In the genomic region with DNA sequence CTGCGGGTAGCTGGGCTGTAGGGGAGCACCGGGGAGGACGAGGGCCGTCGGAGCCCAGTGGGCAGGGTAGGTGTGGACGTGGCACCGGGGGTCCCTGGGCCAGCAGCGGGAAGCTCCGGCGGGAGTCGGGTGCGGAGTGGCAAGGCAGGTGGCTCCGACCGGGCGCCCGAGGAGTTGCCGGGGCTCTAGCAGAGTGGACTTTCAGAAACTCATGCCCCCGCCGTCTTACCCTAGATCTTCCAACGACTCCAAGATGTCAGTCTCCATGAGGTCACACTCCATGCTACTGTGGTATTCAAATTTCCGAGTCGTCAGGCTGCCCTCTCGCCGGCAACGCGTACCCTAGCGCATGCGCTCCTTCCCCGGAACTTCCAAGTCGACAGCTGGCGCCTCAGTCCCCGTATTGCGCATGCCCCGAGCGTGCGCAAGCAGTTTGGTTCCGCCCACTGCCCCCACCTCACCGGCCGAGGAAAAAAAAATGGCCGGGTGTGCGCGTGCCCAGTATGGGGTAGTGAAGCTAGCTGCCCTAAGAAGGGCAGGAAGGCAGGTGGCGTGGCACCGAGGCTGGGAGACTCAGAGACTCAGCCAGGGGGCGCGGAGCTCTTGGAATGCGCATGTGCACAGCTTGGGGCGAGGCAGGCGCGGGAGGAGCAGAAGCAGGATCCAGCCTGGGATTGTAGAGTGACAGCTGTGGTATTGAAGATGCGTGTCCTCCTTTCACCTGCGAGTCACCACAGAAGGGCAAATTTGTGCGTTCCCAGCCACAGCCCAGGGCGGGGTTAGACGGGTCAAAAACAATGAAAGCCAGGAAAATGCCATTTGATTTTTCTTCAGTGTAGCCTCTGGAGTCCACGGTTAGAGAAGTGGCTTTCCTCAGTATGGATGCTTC, we compare ENCODE assay signal across 8 mouse cellular contexts. TPM values are rescaled to one million over a fixed set of nuclear protein-coding genes. Genes with fewer than 3 reads are reported as not detected.
DNase-seq lines count a peak whose midpoint lies in the region; ATAC-seq and TF ChIP-seq lines count a peak whose summit lies in the region.

A gene (minus strand): TSS at position 435 of the 889 bp plus-strand sequence.

- H3K27ac ChIP-seq in MEL (ENCODE audit: control insufficient read depth, low read depth, low read length) = peak within 1 kb of the TSS; percentile 50
- no peak within 1 kb of the TSS for H3K27ac ChIP-seq in cerebellum, adult 2 months (ENCODE audit: insufficient read depth, low read length)
- H3K27ac ChIP-seq in forebrain, postnatal 0 days (ENCODE audit: low read depth, low read length) = no peak within 1 kb of the TSS; the same call in 1 of the 2 replicates
- peak within 1 kb of the TSS; percentile 57 for H3K27ac ChIP-seq in lung, embryonic 15.5 days

- peaks cover 5 to 9% of the 10 kb centered on the region in 2 experiments; a peak in 3 of 4 replicates for H3K4me1 ChIP-seq in MEL (ENCODE audit: control insufficient read depth in 1 of 2, insufficient read depth in 2 of 2, low read length in 2 of 2)
- H3K4me1 ChIP-seq in cerebellum, adult 2 months (ENCODE audit: control insufficient read depth, insufficient read depth, low read length) = peaks cover 3% of the 10 kb centered on the region; the same call in 1 of the 2 replicates
- no peaks in the 10 kb centered on the region for H3K4me1 ChIP-seq in forebrain, postnatal 0 days (ENCODE audit: insufficient read depth)
- peaks cover 10% of the 10 kb centered on the region; the same call in 1 of the 2 replicates for H3K4me1 ChIP-seq in lung, embryonic 15.5 days

- peak; percentile 98 for DNase-seq in MEL (ENCODE audit: low read depth, low spot score)
- DNase-seq in cerebellum, adult 2 months = peak; percentile 98
- DNase-seq in forebrain, postnatal 0 days = peak; percentile 100
- DNase-seq in heart, postnatal 4 days = peak; percentile 99
- peak; percentile 97 to 98 for DNase-seq in layer of hippocampus, adult 8-10 months (ENCODE audit: low spot score in 2 of 2)
- peak; percentile 96 for DNase-seq in ovary, adult 18-20 months (ENCODE audit: low spot score)
- peak; percentile 99 for DNase-seq in thymus, postnatal 0 days (ENCODE audit: low spot score)

- H3K4me2 ChIP-seq in forebrain, postnatal 0 days (ENCODE audit: low read depth) = peak within 1 kb of the TSS; percentile 58
- H3K4me2 ChIP-seq in lung, embryonic 15.5 days = peak within 1 kb of the TSS; percentile 83

- H3K36me3 ChIP-seq in MEL (ENCODE audit: control insufficient read depth in 1 of 2, insufficient read depth in 2 of 2, low read length in 2 of 2) = peaks cover 8 to 19% of the 10 kb centered on the region in 2 experiments
- H3K36me3 ChIP-seq in forebrain, postnatal 0 days (ENCODE audit: insufficient read depth) = peaks cover 2% of the 10 kb centered on the region
- H3K36me3 ChIP-seq in lung, embryonic 15.5 days = 0 out of 2 replicates have a peak, but pooled peaks cover 3% of the 10 kb centered on the region

- peaks cover 32% of the 10 kb centered on the region for H3K79me2 ChIP-seq in MEL (ENCODE audit: control insufficient read depth, insufficient read depth, low read length, poor library complexity)

- peak in 2 of 3 experiments; percentile 38; a peak in 3 of 6 replicates for TF ChIP-seq CTCF in MEL (IDR thresholded peaks at IDR 0.05 in 2 of 3, conservative IDR thresholded peaks at IDR 0.05 in 1 of 3; ENCODE audit: control insufficient read depth in 1 of 3, insufficient read depth in 1 of 3, low read depth in 2 of 3, low read length in 3 of 3, poor library complexity in 1 of 3, severe bottlenecking in 1 of 3)
- TF ChIP-seq CTCF in cerebellum, adult 2 months (IDR thresholded peaks at IDR 0.05; ENCODE audit: borderline replicate concordance, insufficient read depth, low read depth, low read length) = peak; percentile 55; the same call in 1 of the 2 replicates
- peak; percentile 91 for TF ChIP-seq CTCF in forebrain, postnatal 0 days (IDR thresholded peaks at IDR 0.05; ENCODE audit: low read depth)

- H3K9ac ChIP-seq in MEL (ENCODE audit: control insufficient read depth, low read depth, low read length, poor library complexity, severe bottlenecking) = peak within 1 kb of the TSS; percentile 86
- peak within 1 kb of the TSS; percentile 66 for H3K9ac ChIP-seq in forebrain, postnatal 0 days
- peak within 1 kb of the TSS; percentile 85 for H3K9ac ChIP-seq in lung, embryonic 15.5 days

- peak; percentile 76 to 91 for TF ChIP-seq POLR2A in MEL (IDR thresholded peaks at IDR 0.05; ENCODE audit: control insufficient read depth in 1 of 2, insufficient read depth in 1 of 2, low read depth in 1 of 2, low read length in 2 of 2, poor library complexity in 1 of 2)
- peak; percentile 82 for TF ChIP-seq POLR2A in cerebellum, adult 2 months (IDR thresholded peaks at IDR 0.05; ENCODE audit: borderline replicate concordance, insufficient read depth, low read length)

- WGBS in cerebellum, adult 2 months = under 1% methylated on average over 56 of the region's 56 CpGs
- under 1% methylated on average over 56 of the region's 56 CpGs for WGBS in forebrain, postnatal 0 days
- under 1% methylated on average over 56 of the region's 56 CpGs for WGBS in lung, embryonic 15.5 days

- TF ChIP-seq RAD21 in MEL (IDR thresholded peaks at IDR 0.05; ENCODE audit: low read depth, low read length) = no peak

- no peaks in the 10 kb centered on the region for H3K27me3 ChIP-seq in MEL (ENCODE audit: control insufficient read depth in 1 of 2, insufficient read depth in 2 of 2, low read length in 2 of 2)
- no peaks in the 10 kb centered on the region for H3K27me3 ChIP-seq in cerebellum, adult 2 months (ENCODE audit: control insufficient read depth, insufficient read depth, low read length)
- H3K27me3 ChIP-seq in forebrain, postnatal 0 days (ENCODE audit: insufficient read depth, low read length) = no peaks in the 10 kb centered on the region
- no peaks in the 10 kb centered on the region for H3K27me3 ChIP-seq in lung, embryonic 15.5 days

- TF ChIP-seq EP300 in MEL (IDR thresholded peaks at IDR 0.05; ENCODE audit: low read depth in 1 of 2, low read length in 2 of 2) = no peak

- peak within 1 kb of the TSS; percentile 76 to 90 for H3K4me3 ChIP-seq in MEL (ENCODE audit: control insufficient read depth in 1 of 2, insufficient read depth in 1 of 2, low read depth in 2 of 2, low read length in 2 of 2)
- peak within 1 kb of the TSS; percentile 85 for H3K4me3 ChIP-seq in cerebellum, adult 2 months (replicated peaks; ENCODE audit: insufficient read depth, low read depth, low read length)
- peak within 1 kb of the TSS; percentile 58 for H3K4me3 ChIP-seq in forebrain, postnatal 0 days (ENCODE audit: low read depth, low read length)
- H3K4me3 ChIP-seq in lung, embryonic 15.5 days = peak within 1 kb of the TSS; percentile 93

- no peaks in the 10 kb centered on the region for H3K9me3 ChIP-seq in MEL (replicated peaks; ENCODE audit: insufficient read depth, low read length)
- no peaks in the 10 kb centered on the region for H3K9me3 ChIP-seq in forebrain, postnatal 0 days (ENCODE audit: low read length)
- no peaks in the 10 kb centered on the region for H3K9me3 ChIP-seq in lung, embryonic 15.5 days

- peak; percentile 99 for ATAC-seq in forebrain, postnatal 0 days
- peak; percentile 99 for ATAC-seq in lung, embryonic 15.5 days (ENCODE audit: borderline replicate concordance, extremely low read depth, low FRiP score, low TSS enrichment)

TF ChIP-seq in MEL, 35 proteins besides CTCF, POLR2A, EP300 and RAD21 (continues in another document):
- no peak for TF ChIP-seq CHD1 (IDR thresholded peaks at IDR 0.05; ENCODE audit: low read depth, low read length)
- TF ChIP-seq HCFC1 (IDR thresholded peaks at IDR 0.05; ENCODE audit: low read depth, low read length) = peak; percentile 95
- peak; percentile 34; the same call in 1 of the 2 replicates for TF ChIP-seq USF1 (IDR thresholded peaks at IDR 0.05; ENCODE audit: low read depth, low read length)
- TF ChIP-seq TAL1 (IDR thresholded peaks at IDR 0.05; ENCODE audit: low read length) = no peak
- peak; percentile 48; the same call in 1 of the 2 replicates for TF ChIP-seq TCF12 (IDR thresholded peaks at IDR 0.05; ENCODE audit: low read depth, low read length)
- TF ChIP-seq MAZ (IDR thresholded peaks at IDR 0.05; ENCODE audit: low read depth, low read length) = peak; percentile 100
- TF ChIP-seq USF2 (IDR thresholded peaks at IDR 0.05; ENCODE audit: borderline replicate concordance in 1 of 2, insufficient read depth in 1 of 2, low read depth in 1 of 2, low read length in 2 of 2) = no peak
- TF ChIP-seq NRF1 (IDR thresholded peaks at IDR 0.05; ENCODE audit: insufficient read depth, low read depth, low read length, poor library complexity, severe bottlenecking) = peak; percentile 96
- TF ChIP-seq UBTF (IDR thresholded peaks at IDR 0.05; ENCODE audit: borderline replicate concordance, insufficient read depth, low read depth, low read length) = no peak
- TF ChIP-seq E2F4 (IDR thresholded peaks at IDR 0.05; ENCODE audit: borderline replicate concordance, low read depth, low read length) = no peak
- TF ChIP-seq ZC3H11A (IDR thresholded peaks at IDR 0.05; ENCODE audit: low read depth, low read length) = no peak
- TF ChIP-seq MAX (IDR thresholded peaks at IDR 0.05; ENCODE audit: low read length) = peak; percentile 64; the same call in 1 of the 2 replicates
- peak; percentile 60; the same call in 1 of the 2 replicates for TF ChIP-seq ETS1 (IDR thresholded peaks at IDR 0.05; ENCODE audit: low read depth, low read length)
- no peak for TF ChIP-seq MAFK (IDR thresholded peaks at IDR 0.05; ENCODE audit: borderline replicate concordance, low read depth, low read length)
- TF ChIP-seq RCOR1 (IDR thresholded peaks at IDR 0.05; ENCODE audit: low read depth, low read length) = no peak
- TF ChIP-seq POLR2AphosphoS5 (IDR thresholded peaks at IDR 0.05; ENCODE audit: borderline replicate concordance, low read depth, low read length) = no peak
- peak; percentile 84 for TF ChIP-seq MXI1 (IDR thresholded peaks at IDR 0.05; ENCODE audit: low read depth, low read length)
- no peak for TF ChIP-seq SMC3 (IDR thresholded peaks at IDR 0.05; ENCODE audit: low read depth, low read length)
- TF ChIP-seq ZMIZ1 (IDR thresholded peaks at IDR 0.05; ENCODE audit: low read depth, low read length) = peak; percentile 69; the same call in 1 of the 2 replicates

RNA-seq across cellular contexts. Expression of the gene that starts here (rescaled TPM):
- total RNA-seq in MEL (2012; rRNA removed) = 37.7 and 39.4 TPM in 2 replicates
- 10 to 100 TPM in 1 of 2 experiments, not detected in 1; 64.9 TPM for polyA plus RNA-seq in MEL (2012; ENCODE audit: insufficient read depth in 1 of 2, insufficient read length in 2 of 2, low read depth in 1 of 2, low replicate concordance in 2 of 2, missing spikeins in 1 of 2)
- polyA plus RNA-seq in cerebellum, adult 2 months (2012; rRNA removed) = 53.7 and 56.0 TPM in 2 replicates
- total RNA-seq in forebrain, postnatal 0 days (2014; rRNA removed) = 16.4 and 16.7 TPM in 2 replicates
- 22.8 and 26.3 TPM in 2 replicates for polyA plus RNA-seq in forebrain, postnatal 0 days (2015; fragmentation: Nextera tagmentation; extraction: Ambion mirVana)
- total RNA-seq in heart, postnatal 4 days (2021) = 10 to 100 TPM; 35.2 to 40.4 TPM
- 10 to 100 TPM; 44.9 to 50.2 (median 47.8) TPM for total RNA-seq in layer of hippocampus, adult 8-10 months (2022)
- 25.0 and 25.7 TPM in 2 replicates for polyA plus RNA-seq in lung, embryonic 15.5 days (2015; fragmentation: Nextera tagmentation; extraction: Ambion mirVana)
- polyA plus RNA-seq in thymus, postnatal 0 days (2015; fragmentation: Nextera tagmentation; extraction: Ambion mirVana) = 24.2 and 26.2 TPM in 2 replicates

Comparison
In these comparisons a context has a peak if more than half of its experiments do, and no peak if none do; other contexts are left out.
1. H3K27ac ChIP-seq: peak in MEL (single experiment) and lung, embryonic 15.5 days (single experiment); none in cerebellum, adult 2 months (single experiment) and forebrain, postnatal 0 days (single experiment).
2. CTCF ChIP-seq: peak in every context shown above with its lines; median percentile 91 in forebrain, postnatal 0 days; 55 in cerebellum, adult 2 months; 38 in MEL.
3. Peak in every context shown above with its lines, with median percentiles within 50 percentile points of each other: DNase-seq, H3K4me3 ChIP-seq and H3K9ac ChIP-seq.